Mouse (Mus musculus) left cerebral cortex, adult 2 months (tissue): ENCODE measurements around the gene Slc4a4. TPM values are rescaled to one million over a fixed set of nuclear protein-coding genes. Genes with fewer than 3 reads are reported as not detected.

Experiments
- DNase-seq, 2 experiments: peaks; one replicate each; pipeline ENCODE4 v3.0.0; 2021 to 2022; ENCODE audit warnings: low spot score in 2 of 2, mixed read lengths in 1 of 2; ENCODE audit errors: extremely low spot score in 1 of 2
- H3K27ac ChIP-seq: fragments of 200-600 bp; 2 replicates; pipeline ENCODE4 v1.8.1; 2022
- H3K4me3 ChIP-seq: fragments of 200-600 bp; 2 replicates; pipeline ENCODE4 v1.8.1; 2022
- CTCF ChIP-seq: fragments of 200-600 bp; IDR thresholded peaks from 2 replicates; pipeline ENCODE4 v1.8.1; 2022; ENCODE audit warnings: antibody characterized with exemption, mild to moderate bottlenecking, moderate library complexity
- intact Hi-C: fragments of 180-260 bp; cut with DNase I; formaldehyde crosslinking; loops from one replicate; pipeline ENCODE4 v1.15.1; 2025
- long read RNA-seq, 2 experiments: library from polyadenylated mRNA; stranded (forward); transcript quantifications; one replicate each; pipeline ENCODE4 v2.0.0; 2021; ENCODE audit warnings: borderline mapping rate in 2 of 2
- total RNA-seq, 2 experiments: library from RNA; stranded (reverse); gene quantifications; 2 replicates each; pipeline ENCODE4 v1.2.3; 2021

Slc4a4 gene
- total RNA-seq: 100 to 1,000 TPM; 104 to 119 TPM
- long read RNA-seq, experiment 1, full-length matches to known transcripts: 44 of 87 reads
- long read RNA-seq, experiment 1, partial matches to known transcripts: 23 of 87 reads
- long read RNA-seq, experiment 1, other reads (novel, unspliced or antisense): 20 of 87 reads
- long read RNA-seq, experiment 2, full-length matches to known transcripts: 64 of 101 reads
- long read RNA-seq, experiment 2, partial matches to known transcripts: 17 of 101 reads
- long read RNA-seq, experiment 2, other reads (novel, unspliced or antisense): 20 of 101 reads

- peak within 1 kb of the TSS; percentile 64 for H3K4me3 ChIP-seq
- peak; percentile 39 to 48 for DNase-seq
- intact Hi-C loops: loop anchor here (5.0 kb wide), 2 partner anchors 95 to 335 kb away; no protein-coding TSS in a partner anchor
- H3K27ac ChIP-seq: no peak within 1 kb of the TSS
- no peak for TF ChIP-seq CTCF
Measured at GRCm38 (mm10) chr5:88886668-88887555, at the start of gene Slc4a4. Gene Slc4a4, plus strand, starts transcription at chr5:88886818.

DNA sequence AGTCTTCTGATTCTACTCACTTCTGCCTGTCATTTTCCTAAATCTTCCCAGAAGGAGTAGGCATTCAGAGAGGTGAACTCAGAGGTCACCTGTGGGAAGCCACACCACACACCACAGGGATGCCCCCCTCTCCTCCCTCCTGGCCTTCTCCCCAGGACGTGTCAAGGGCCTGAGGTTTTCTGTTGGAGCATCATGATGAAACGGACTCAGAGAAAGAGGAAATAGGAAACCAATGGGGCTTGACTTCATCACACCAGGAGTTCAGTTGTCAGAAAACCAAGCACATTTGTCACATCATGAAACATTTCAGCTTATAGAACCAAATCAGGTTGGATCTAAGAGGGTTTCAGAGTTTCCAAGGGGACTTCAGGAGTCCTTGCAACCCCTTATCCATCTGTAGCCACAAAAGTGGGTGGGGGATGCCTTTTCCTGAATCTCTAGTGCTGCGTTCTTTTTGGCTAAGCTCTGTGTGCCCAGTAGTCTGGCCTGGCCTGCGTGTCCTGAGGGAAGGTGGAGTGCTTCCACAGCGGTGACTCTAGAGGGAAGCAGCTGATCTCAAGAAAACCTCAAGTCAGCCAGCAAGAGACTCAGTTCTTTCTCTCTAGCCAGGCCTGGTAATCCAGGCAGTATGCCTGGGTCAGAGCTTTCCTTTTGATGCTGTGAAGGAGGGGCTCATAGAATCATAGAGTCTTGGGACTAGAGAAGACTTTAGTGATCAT is 46.4 kb upstream of the Slc4a4 start:
- no peak for TF ChIP-seq CTCF
- no peak for DNase-seq
- intact Hi-C loops: no loop called here
- Histone ChIP-seq H3K4me3 (no peak overlapping the region), H3K27ac (no peak overlapping the region)

DNA sequence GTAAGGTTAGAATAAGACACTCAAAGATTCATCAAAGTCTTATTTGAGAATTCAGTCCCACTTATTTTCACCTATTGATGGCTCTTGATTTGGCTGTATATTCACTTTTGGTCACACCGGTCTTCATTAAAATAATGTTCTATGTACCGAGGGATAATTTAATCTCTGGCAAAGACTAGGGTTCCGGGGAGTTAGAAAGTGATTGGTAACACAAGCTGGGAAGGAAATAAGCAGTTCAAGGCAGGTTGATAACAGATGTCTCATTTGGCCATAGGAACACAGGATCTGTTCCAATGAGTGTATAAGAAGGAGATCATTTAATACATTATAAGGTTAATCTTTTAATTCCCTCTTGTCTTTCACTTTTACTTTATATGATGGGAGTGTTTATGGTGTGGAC is 29.3 kb upstream of the Slc4a4 start:
- intact Hi-C loops: no loop called here
- H3K27ac ChIP-seq: no peak overlapping the region
- no peak for DNase-seq
- H3K4me3 ChIP-seq: no peak overlapping the region
- no peak for TF ChIP-seq CTCF

DNA sequence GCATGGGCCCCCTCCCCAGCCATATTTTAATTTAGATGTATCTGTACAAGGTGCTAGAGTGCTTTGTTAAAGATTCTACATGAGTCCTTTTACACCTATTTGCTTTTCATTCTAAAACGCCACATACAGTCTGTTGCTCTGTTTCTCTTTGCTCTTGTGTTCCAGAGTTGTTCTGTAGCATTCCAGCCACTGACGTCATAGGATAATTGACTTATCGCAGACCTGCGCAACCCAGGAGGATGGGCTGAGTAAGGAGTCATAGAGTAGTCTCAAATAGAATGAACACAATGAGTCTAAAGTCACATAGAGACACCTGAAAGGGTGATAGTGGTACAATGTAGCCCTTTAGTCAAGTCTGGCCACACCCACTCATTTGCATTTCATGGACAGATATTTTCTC is 28.8 kb upstream of the Slc4a4 start:
- TF ChIP-seq CTCF: no peak
- intact Hi-C loops: no loop called here

GRCm38 (mm10) chr5:88858226-88858625 is 28.4 kb upstream of the Slc4a4 start:
- no peak for DNase-seq
- Histone ChIP-seq H3K4me3 (no peak overlapping the region), H3K27ac (no peak overlapping the region)
- TF ChIP-seq CTCF: no peak
- intact Hi-C loops: no loop called here

More for the DNA sequence above, 28.8 kb upstream of the Slc4a4 start:
- Histone ChIP-seq H3K27ac (no peak overlapping the region), H3K4me3 (no peak overlapping the region)
- DNase-seq: no peak

DNA sequence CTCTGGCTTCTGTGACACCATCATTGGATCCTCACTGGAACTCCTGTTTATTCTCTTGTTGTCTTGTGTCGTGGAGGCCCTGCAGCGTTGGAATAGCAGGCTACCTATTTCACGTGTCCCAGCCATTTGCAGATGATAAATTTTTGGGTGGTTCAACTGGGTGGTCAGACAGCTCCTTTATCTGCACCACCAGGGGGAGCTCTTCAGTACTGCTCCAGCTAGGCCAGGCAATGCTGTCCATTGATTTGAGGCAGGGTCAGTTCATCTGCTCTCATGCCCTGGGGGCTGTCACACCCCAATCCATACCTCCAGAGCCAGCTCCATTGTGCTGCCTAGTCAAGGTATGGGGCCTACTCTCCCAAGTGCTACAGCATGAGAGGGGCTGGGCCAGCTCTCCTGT is 24.5 kb upstream of the Slc4a4 start:
- Histone ChIP-seq H3K27ac (no peak overlapping the region), H3K4me3 (no peak overlapping the region)
- TF ChIP-seq CTCF: peak; percentile 54
- intact Hi-C loops: loop anchor here (5.0 kb wide), 1 partner anchor 520 kb away; no protein-coding TSS in a partner anchor
- no peak for DNase-seq

DNA sequence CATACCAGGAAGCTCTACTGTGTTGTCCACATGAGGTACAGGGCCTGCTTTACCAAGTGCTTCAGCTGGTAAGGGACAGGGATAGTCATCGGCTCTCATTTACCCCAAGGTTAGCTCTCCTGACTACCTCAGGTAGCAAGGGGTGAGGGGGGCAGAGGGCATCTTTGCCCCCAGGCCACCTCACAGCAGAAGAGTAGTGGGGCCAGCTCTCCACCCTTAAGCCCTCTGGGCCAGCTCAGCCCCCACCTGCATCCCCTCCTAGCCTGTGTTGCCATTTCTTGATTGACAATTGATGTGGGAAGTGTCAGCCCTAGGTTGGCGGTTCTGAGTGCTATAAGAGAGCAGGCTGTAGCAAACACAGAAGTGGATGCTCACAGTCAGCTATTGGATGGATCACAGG is 23.8 kb upstream of the Slc4a4 start:
- intact Hi-C loops: loop anchor here (5.0 kb wide), 1 partner anchor 520 kb away; no protein-coding TSS in a partner anchor
- Histone ChIP-seq H3K4me3 (no peak overlapping the region), H3K27ac (no peak overlapping the region)
- TF ChIP-seq CTCF: no peak
- no peak for DNase-seq

DNA sequence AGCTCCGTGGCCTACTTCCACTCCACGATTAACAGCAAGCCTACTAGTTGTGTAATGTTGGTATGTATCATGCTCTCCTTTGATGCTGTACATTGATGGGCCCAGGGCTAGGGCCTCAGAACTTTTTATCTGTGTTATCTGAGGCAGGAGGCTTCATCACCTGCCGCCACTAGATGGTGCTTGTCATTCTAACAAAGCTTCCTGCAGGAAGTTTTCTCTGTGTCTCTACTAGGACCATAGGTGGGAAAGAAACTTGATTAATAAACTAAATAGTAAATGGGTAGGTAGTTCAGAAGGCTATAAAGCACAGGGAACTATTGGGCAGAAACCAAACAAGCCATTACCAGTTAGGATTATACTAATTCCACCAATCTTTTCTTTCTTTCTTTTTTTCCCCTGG is 2.5 kb upstream of the Slc4a4 start:
- intact Hi-C loops: loop anchor here (1.0 kb wide), 1 partner anchor 500 kb away; no protein-coding TSS in a partner anchor
- DNase-seq: peak; percentile 37 to 41
- TF ChIP-seq CTCF: peak; percentile 77
- Histone ChIP-seq H3K4me3 (no peak overlapping the region), H3K27ac (no peak overlapping the region)

- no peak overlapping the region for H3K27ac ChIP-seq
- no peak for DNase-seq
- intact Hi-C loops: loop anchor here (5.0 kb wide), 2 partner anchors 93 to 337 kb away; no protein-coding TSS in a partner anchor
- H3K4me3 ChIP-seq: no peak overlapping the region
- TF ChIP-seq CTCF: no peak
Measured at GRCm38 (mm10) chr5:88885503-88885902, 1.1 kb upstream of the Slc4a4 start.

DNA sequence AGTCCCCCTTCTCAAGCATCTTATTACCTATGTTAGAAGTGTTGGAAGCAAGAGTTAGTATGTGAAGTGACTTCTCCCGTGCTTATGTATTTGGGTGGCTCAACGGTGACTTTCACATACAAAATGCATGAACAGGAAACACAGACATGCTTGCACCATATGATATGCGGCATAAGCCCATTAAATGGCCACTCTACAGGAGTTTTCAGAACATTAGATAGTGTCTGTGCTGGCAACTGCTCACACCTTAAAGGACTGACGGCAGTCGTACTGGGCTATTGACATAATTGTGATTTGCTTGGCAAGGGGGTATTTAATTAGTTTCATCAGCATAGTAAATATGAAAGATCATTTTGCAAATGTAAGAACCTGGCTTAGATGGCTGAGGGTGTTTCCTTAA is 674 bp upstream of the Slc4a4 start:
- no peak for DNase-seq
- Histone ChIP-seq H3K27ac (no peak overlapping the region), H3K4me3 (peak overlapping the region; percentile 64; the same call in 1 of the 2 replicates)
- TF ChIP-seq CTCF: no peak
- intact Hi-C loops: loop anchor here (5.0 kb wide), 2 partner anchors 94 to 336 kb away; no protein-coding TSS in a partner anchor

GRCm38 (mm10) chr5:88886349-88886667 is 310 bp upstream of the Slc4a4 start:
- intact Hi-C loops: loop anchor here (5.0 kb wide), 2 partner anchors 94 to 336 kb away; no protein-coding TSS in a partner anchor
- peak overlapping the region; percentile 64 for H3K4me3 ChIP-seq
- H3K27ac ChIP-seq: no peak overlapping the region
- no peak for DNase-seq
- TF ChIP-seq CTCF: no peak
